Mouse (Mus musculus) stomach, embryonic 15.5 days (tissue): ENCODE results near the gene Gm43552. TPM values are rescaled to one million over a fixed set of nuclear protein-coding genes. Genes with fewer than 3 reads are reported as not detected.

Source experiments
- ATAC-seq: fragments of 200-750 bp; cut with Nextera tagmentation; 2 replicates; pipeline ENCODE4 v1.8.0; 2017; ENCODE audit warnings: low read depth, moderate number of reproducible peaks, moderate TSS enrichment; ENCODE audit not compliant: insufficient read depth, low FRiP score
- H3K27ac ChIP-seq: fragments of 300-500 bp; sonication (generic); 2 replicates; pipeline ENCODE4 v1.5.1; 2015; ENCODE audit warnings: mild to moderate bottlenecking, inconsistent platforms
- H3K27me3 ChIP-seq: fragments of 300-500 bp; sonication (generic); replicated peaks from 2 replicates; pipeline ENCODE4 v1.6.1; 2015; ENCODE audit warnings: inconsistent platforms
- H3K36me3 ChIP-seq: fragments of 300-500 bp; sonication (generic); 2 replicates; pipeline ENCODE4 v1.6.1; 2015; ENCODE audit warnings: inconsistent platforms
- H3K4me1 ChIP-seq: fragments of 300-500 bp; sonication (generic); 2 replicates; pipeline ENCODE4 v1.6.1; 2015; ENCODE audit warnings: inconsistent platforms
- H3K4me2 ChIP-seq: fragments of 300-500 bp; sonication (generic); 2 replicates; pipeline ENCODE4 v1.6.1; 2015; ENCODE audit warnings: mild to moderate bottlenecking, inconsistent platforms
- H3K4me3 ChIP-seq: fragments of 300-500 bp; sonication (generic); replicated peaks from 2 replicates; pipeline ENCODE4 v1.5.1; 2015; ENCODE audit warnings: inconsistent platforms
- H3K9ac ChIP-seq: fragments of 300-500 bp; sonication (generic); 2 replicates; pipeline ENCODE4 v1.6.1; 2015; ENCODE audit warnings: inconsistent platforms
- H3K9me3 ChIP-seq: fragments of 300-500 bp; sonication (generic); 2 replicates; pipeline ENCODE4 v1.6.1; 2016; ENCODE audit warnings: inconsistent platforms
- WGBS: fragments of 180-500 bp; shearing (Covaris S2); methylation state at CpG from one replicate; pipeline ENCODE4 v1.1.7; 2015; 5-methylcytosine and 5-hydroxymethylcytosine counted together
- polyA plus RNA-seq: library from polyadenylated mRNA; unstranded; fragments of >200 nt; fragmentation: Nextera tagmentation; extraction: Ambion mirVana; gene quantifications from 2 replicates; pipeline ENCODE4 v1.2.1, GENCODE M21; 2015

The Gm43552 gene
- polyA plus RNA-seq, 1 experiment from 2014 or later = 1.8 TPM

GRCm38 (mm10) chr5:65525674-65526443 is 33.2 kb upstream of the Gm43552 start:
- H3K27me3 ChIP-seq = no peaks in the 10 kb centered on the region
- H3K4me2 ChIP-seq = no peak overlapping the region
- no peak overlapping the region for H3K27ac ChIP-seq
- no peaks in the 10 kb centered on the region for H3K36me3 ChIP-seq
- no peak for ATAC-seq
- H3K9ac ChIP-seq = no peak overlapping the region
- no peaks in the 10 kb centered on the region for H3K9me3 ChIP-seq
- no peaks in the 10 kb centered on the region for H3K4me1 ChIP-seq
- no peak overlapping the region for H3K4me3 ChIP-seq
- 21% methylated on average over 8 of the region's 8 CpGs for WGBS

DNA sequence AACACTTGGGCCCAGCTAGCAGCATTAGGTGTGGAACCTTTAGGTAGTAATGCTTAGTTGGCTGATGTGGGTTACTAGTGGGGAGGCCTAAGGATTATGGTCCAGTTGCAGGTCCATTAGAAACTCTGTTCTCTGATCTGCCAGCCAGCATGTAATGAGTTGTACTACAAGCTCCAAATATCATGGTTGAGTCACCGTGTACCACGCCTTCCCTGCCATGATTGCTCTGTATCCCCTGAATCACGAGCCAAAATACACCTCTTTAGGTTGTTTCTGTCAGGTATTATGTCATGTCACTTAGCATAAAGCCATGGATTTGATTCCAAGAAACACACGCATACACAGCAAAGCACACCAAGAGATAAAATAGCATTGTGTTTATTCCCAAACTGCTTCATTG is 32.2 kb upstream of the Gm43552 start:
- 62% methylated on average over 4 of the region's 4 CpGs for WGBS
- no peak overlapping the region for H3K9ac ChIP-seq
- H3K4me3 ChIP-seq = no peak overlapping the region
- no peaks in the 10 kb centered on the region for H3K4me1 ChIP-seq
- no peaks in the 10 kb centered on the region for H3K27me3 ChIP-seq
- no peaks in the 10 kb centered on the region for H3K9me3 ChIP-seq
- no peak for ATAC-seq
- no peak overlapping the region for H3K27ac ChIP-seq
- H3K36me3 ChIP-seq = no peaks in the 10 kb centered on the region
- H3K4me2 ChIP-seq = no peak overlapping the region

GRCm38 (mm10) chr5:65521803-65522202 is 29.2 kb upstream of the Gm43552 start:
- 85% methylated on average over 1 of the region's 1 CpGs for WGBS
- Histone ChIP-seq H3K4me1 (no peaks in the 10 kb centered on the region), H3K9me3 (no peaks in the 10 kb centered on the region), H3K27me3 (no peaks in the 10 kb centered on the region), H3K36me3 (no peaks in the 10 kb centered on the region), H3K4me2 (no peak overlapping the region), H3K4me3 (no peak overlapping the region), H3K9ac (no peak overlapping the region), H3K27ac (no peak overlapping the region)
- no peak for ATAC-seq

GRCm38 (mm10) chr5:65514635-65515278 is 22.1 kb upstream of the Gm43552 start:
- WGBS = 33% methylated on average over 5 of the region's 5 CpGs
- Histone ChIP-seq H3K36me3 (no peaks in the 10 kb centered on the region), H3K9ac (no peak overlapping the region), H3K27ac (peak overlapping the region; percentile 55; the same call in 1 of the 2 replicates), H3K4me2 (no peak overlapping the region), H3K27me3 (no peaks in the 10 kb centered on the region), H3K4me1 (no peaks in the 10 kb centered on the region), H3K9me3 (no peaks in the 10 kb centered on the region), H3K4me3 (no peak overlapping the region)
- peak; percentile 88 for ATAC-seq

- H3K27me3 ChIP-seq = no peaks in the 10 kb centered on the region
- H3K9me3 ChIP-seq = no peaks in the 10 kb centered on the region
- H3K9ac ChIP-seq = no peak overlapping the region
- 73% methylated on average over 3 of the region's 3 CpGs for WGBS
- H3K4me1 ChIP-seq = no peaks in the 10 kb centered on the region
- H3K27ac ChIP-seq = peak overlapping the region; percentile 10; the same call in 1 of the 2 replicates
- ATAC-seq = no peak
- H3K36me3 ChIP-seq = no peaks in the 10 kb centered on the region
- no peak overlapping the region for H3K4me3 ChIP-seq
- H3K4me2 ChIP-seq = no peak overlapping the region
Measured at GRCm38 (mm10) chr5:65513506-65513905, 20.9 kb upstream of the Gm43552 start.

DNA sequence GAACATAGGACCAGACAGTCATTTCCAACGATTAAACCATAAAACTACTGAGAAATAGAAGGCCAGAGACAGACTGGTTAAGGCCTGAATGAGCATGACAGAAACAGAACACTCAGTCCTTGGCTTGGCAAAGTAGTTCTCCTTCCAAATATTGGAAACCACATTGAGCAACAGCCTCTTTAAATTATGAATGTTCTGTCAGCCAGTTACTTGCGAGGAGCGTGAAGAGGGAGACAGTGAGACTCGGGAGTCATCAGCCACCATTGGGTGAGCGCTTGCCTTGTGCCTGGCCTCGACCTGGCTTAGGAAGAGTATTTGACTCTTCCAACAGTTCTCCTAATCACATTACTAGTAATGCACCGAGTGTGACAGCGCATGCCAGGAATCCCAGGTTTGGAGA is 15.8 kb upstream of the Gm43552 start:
- Histone ChIP-seq H3K27ac (no peak overlapping the region), H3K27me3 (no peaks in the 10 kb centered on the region), H3K4me2 (no peak overlapping the region), H3K4me3 (no peak overlapping the region), H3K9me3 (no peaks in the 10 kb centered on the region), H3K36me3 (no peaks in the 10 kb centered on the region), H3K9ac (no peak overlapping the region), H3K4me1 (no peaks in the 10 kb centered on the region)
- 78% methylated on average over 8 of the region's 8 CpGs for WGBS
- no peak for ATAC-seq

DNA sequence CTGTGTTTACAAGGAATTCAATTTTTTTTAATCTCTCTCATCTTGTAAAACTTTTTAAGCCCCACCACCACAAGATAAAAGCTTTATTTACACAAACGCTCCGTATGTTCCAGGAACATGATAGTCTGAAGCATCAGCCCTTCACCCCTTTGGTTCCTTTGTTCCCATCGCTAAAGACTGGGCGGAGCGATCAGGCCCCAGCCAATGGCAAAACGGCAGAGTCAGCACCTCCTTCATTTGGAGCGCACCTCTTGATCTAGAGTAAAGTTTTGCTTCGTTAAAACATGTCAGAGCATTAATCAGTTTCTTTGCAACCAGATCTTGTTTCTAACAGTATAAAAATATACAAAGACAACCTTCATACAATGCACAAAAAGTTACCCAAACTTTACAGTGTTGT is 13.2 kb upstream of the Gm43552 start:
- Histone ChIP-seq H3K36me3 (no peaks in the 10 kb centered on the region), H3K27ac (no peak overlapping the region), H3K9ac (no peak overlapping the region), H3K4me1 (no peaks in the 10 kb centered on the region), H3K4me3 (no peak overlapping the region), H3K27me3 (no peaks in the 10 kb centered on the region), H3K4me2 (peak overlapping the region; percentile 36), H3K9me3 (no peaks in the 10 kb centered on the region)
- no peak for ATAC-seq
- 8% methylated on average over 8 of the region's 8 CpGs for WGBS

GRCm38 (mm10) chr5:65501407-65501806 is 8.8 kb upstream of the Gm43552 start:
- WGBS = 69% methylated on average over 9 of the region's 9 CpGs

GRCm38 (mm10) chr5:65500231-65500630 is 7.6 kb upstream of the Gm43552 start:
- Histone ChIP-seq H3K36me3 (no peaks in the 10 kb centered on the region), H3K27ac (no peak overlapping the region), H3K9me3 (no peaks in the 10 kb centered on the region), H3K4me1 (no peaks in the 10 kb centered on the region), H3K4me2 (no peak overlapping the region), H3K27me3 (no peaks in the 10 kb centered on the region), H3K9ac (no peak overlapping the region), H3K4me3 (no peak overlapping the region)
- WGBS = 81% methylated on average over 7 of the region's 7 CpGs
- ATAC-seq = no peak

More at GRCm38 (mm10) chr5:65501407-65501806, 8.8 kb upstream of the Gm43552 start:
- Histone ChIP-seq H3K4me2 (no peak overlapping the region), H3K4me1 (no peaks in the 10 kb centered on the region), H3K9ac (no peak overlapping the region), H3K27me3 (no peaks in the 10 kb centered on the region), H3K36me3 (no peaks in the 10 kb centered on the region), H3K4me3 (no peak overlapping the region), H3K9me3 (no peaks in the 10 kb centered on the region), H3K27ac (no peak overlapping the region)
- ATAC-seq = no peak

- H3K9me3 ChIP-seq = no peaks in the 10 kb centered on the region
- under 1% methylated on average over 54 of the region's 57 CpGs for WGBS
- ATAC-seq = peak; percentile 83
- no peaks in the 10 kb centered on the region for H3K27me3 ChIP-seq
- H3K4me2 ChIP-seq = peak overlapping the region; percentile 74
- H3K36me3 ChIP-seq = no peaks in the 10 kb centered on the region
- 0 out of 2 replicates have a peak, but pooled peaks cover 11% of the 10 kb centered on the region for H3K4me1 ChIP-seq
- H3K9ac ChIP-seq = peak overlapping the region; percentile 94
- H3K27ac ChIP-seq = peak overlapping the region; percentile 97
- H3K4me3 ChIP-seq = peak overlapping the region; percentile 96
Measured at GRCm38 (mm10) chr5:65491767-65492715, 592 bp downstream of the Gm43552 start.

GRCm38 (mm10) chr5:65489830-65490229 is 2.8 kb downstream of the Gm43552 start:
- Histone ChIP-seq H3K36me3 (no peaks in the 10 kb centered on the region), H3K4me3 (no peak overlapping the region), H3K4me2 (no peak overlapping the region), H3K27me3 (no peaks in the 10 kb centered on the region), H3K27ac (no peak overlapping the region), H3K4me1 (0 out of 2 replicates have a peak, but pooled peaks cover 11% of the 10 kb centered on the region), H3K9ac (no peak overlapping the region), H3K9me3 (no peaks in the 10 kb centered on the region)
- WGBS = 71% methylated on average over 4 of the region's 4 CpGs
- no peak for ATAC-seq
